Mouse (Mus musculus) ES-Bruce4 (cell line): Measurements from ENCODE around the gene Hspb11.

Experiments
- CTCF ChIP-seq: IDR thresholded peaks from one replicate; pipeline ENCODE4 v1.8.1; 2011; ENCODE audit warnings: low read depth, low read length
- EP300 ChIP-seq: IDR thresholded peaks from 2 replicates; pipeline ENCODE4 v1.6.1; 2011; ENCODE audit warnings: low read depth, low read length; ENCODE audit not compliant: insufficient read depth
- POLR2A ChIP-seq: IDR thresholded peaks from one replicate; pipeline ENCODE4 v1.8.1; 2011; ENCODE audit warnings: low read length; ENCODE audit not compliant: insufficient read depth

- TF ChIP-seq POLR2A = no peak
- TF ChIP-seq CTCF = no peak
- no peak for TF ChIP-seq EP300
Observed at GRCm38 (mm10) chr4:107314479-107314805, 61.0 kb downstream of the Hspb11 start.
